Mouse (Mus musculus) T-cell, adult 2 months (primary cell): ENCODE results near the gene Nit2.

Experiments used
- DNase-seq: peaks from one replicate; pipeline ENCODE4 v3.0.0; 2022; ENCODE audit warnings: low spot score

The Nit2 gene

DNA sequence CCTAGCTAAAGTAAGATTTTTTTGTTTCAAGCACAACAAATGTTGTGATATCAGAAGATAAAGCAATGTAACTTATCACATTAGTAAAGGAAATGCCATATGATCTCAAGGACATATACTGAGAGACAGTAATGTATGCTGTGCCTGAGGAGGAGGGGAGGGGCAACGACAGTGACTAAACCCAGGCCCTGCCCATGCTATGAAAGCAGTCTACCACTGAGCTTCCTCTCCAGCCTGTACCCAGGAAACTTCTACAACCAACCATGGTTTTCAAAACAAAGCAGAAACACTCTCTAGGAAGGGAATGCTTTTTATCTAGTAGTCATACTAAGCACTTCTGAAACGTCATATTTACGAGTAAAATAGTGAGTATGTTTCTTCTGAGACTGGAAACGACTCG is 4.3 kb downstream of the Nit2 start:
- DNase-seq, result no peak

DNA sequence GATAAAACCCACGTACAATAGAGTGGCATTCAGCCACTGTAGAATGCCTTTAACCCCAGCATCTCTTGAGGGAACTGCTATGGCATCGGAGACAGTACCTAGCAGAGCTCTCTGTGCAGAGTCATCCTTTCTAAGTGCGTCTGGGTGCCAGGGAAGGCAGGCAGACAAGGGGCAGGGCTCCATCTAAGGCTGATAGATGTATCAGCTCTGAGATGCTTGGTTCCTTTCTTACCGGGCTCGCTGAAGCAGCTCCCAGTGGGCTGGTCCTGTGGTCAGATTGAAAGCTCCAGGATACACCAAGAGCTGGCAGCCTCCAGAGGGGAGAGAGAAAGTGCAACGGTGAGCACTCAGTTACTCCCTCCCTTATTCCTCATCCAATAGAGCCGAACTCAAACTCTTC is 7.3 kb downstream of the Nit2 start:
- no peak for DNase-seq

DNA sequence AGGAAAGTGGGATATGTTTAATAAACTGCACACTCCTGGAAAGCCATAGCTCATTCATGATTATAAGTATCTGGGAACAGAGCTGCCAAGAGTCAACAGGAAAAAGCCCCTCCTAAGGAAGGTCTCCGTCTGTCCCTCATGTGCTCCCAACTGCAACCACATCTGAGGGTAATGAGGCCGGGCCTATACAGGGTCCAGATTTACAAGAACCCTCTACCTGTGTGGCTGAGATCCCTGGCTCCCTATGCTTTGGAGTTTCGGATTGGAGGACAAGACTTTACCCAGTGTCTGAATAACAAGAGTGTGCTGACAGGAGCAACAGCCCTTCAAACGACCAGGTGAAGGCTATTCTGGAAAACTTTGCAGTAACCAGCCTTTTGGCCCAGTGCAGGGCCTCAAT is 9.4 kb downstream of the Nit2 start:
- DNase-seq, result no peak

DNA sequence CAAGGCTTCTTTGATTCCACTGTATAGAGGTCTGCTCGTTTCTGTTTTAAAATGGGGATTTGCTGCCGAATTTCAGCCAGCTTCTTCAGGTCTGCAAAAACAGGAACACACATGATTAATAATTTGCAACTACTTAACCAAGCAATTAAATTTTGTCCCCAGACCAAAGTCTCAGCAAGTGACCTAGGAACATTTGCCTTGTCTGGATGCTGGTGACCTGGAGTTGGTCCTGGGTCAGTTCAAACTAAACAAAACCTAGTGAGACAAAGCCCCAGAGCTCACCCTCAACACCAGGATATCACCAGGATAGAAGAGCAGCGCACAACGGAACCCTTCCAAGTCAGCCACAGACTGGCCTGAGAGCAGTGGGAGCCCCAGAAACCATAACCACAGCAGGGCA is 10.1 kb downstream of the Nit2 start:
- no peak for DNase-seq

DNA sequence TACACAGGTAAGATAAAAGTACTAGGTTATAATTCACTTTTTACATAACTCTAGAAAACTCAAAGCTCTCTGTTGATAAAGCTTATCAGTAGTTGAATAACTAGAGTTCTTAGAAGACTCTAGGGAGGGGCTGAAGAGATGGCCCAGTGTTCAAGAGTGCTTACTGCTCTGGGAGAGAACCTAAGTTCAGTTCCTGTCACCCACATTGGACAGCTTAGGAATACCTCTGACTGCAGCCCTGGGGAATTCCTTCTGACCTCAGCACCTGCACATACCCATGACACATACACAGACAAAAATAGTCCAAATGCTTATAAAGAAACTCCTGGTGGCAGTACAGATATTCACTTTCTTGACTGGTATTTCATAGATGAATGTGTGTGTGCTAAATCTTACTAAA is 11.2 kb downstream of the Nit2 start:
- DNase-seq, result no peak

DNA sequence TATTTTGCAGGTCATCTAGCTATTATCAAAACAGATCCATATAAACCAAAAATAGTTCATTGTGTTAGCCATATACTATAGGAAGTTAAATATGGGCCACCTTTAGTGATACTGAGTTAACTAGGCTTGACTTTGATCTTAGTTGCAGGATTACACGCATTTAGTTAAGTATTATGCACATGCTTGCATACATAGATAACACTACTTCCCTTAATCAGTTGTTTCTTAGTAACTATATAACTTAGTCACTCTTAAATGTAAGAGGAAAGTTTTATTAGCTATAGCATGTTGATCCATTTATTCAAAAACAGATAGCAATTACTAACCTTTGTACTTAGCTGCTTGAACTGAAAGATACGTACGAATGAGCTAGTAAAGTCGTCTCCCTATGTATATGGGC is 15.7 kb downstream of the Nit2 start:
- no peak for DNase-seq

DNA sequence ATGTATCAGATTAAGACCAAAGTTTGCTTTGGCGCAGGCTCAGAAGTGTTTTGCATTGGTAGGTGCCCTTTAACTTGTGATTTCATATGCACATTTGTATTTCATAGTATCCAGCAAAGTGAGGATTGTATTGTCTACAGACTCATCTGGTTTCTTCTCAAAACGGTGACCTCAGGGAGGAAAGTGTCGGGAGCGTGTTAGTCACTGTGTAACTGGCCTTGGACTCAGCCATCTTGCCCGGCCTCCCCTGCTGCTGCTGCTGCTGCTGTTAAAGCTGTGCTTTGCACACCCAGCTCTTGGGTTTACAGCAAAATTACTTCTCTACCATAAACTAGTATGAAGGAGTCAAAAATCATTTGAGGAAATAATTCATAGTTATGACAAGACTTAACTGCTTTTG is 22.4 kb downstream of the Nit2 start:
- DNase-seq, result no peak

DNA sequence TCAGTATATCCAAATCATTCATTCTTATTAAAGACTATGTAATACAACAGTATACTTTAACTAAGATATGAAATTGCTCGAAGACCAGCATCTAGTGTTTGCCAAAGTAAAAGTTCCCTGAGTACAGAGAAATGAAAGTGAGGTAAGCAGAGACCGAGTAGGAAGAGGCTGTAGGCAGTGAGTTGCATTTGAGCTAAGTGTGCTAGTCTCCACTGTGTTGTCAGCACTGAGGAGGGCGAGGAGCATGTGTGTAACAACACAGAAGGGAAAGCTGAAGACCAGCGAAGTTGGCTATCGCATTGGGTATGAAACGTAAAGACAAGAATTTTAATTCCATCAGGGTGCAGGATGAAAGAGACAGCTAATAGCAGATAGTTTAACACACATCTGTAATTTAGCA is 33.5 kb downstream of the Nit2 start:
- DNase-seq, result no peak

DNA sequence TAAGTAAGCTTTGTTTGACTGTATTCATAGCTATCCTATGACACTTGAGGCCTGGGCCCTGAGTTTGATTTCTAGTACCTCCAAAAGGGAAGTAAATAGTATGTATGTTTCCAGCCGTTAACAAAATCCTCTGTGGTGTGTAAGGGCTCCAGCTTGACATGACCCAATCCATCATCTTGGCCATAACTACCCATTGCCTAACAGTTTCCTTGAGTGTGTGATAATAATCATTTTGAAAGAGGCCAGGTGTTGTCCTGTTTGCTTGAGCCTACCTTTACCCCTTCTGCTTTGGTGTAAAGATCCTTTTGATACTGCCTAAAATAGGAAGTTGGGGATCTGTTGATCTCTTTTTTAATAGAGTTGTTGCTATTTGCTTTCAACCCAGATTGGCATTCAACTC is 34.8 kb downstream of the Nit2 start:
- no peak for DNase-seq

DNA sequence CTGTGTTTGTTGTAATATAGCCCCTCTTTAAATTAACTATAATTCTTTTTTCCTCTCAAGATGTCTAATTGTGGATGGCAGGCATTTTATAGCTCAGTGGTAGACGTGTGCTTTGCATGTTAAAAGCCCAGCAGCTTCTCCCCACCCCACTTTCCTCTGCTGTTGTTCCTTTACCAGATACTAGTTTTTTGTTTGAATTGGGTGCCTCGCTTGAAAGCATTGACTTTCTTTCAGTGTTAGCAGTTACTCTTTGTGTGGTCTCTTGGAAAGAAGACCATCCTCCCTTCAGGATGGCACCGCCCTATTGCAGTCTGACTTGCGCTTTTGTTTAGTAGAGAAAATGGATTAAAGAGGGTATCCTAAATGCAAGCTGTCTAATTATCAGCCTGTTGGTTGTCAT is 35.6 kb downstream of the Nit2 start:
- no peak for DNase-seq

DNA sequence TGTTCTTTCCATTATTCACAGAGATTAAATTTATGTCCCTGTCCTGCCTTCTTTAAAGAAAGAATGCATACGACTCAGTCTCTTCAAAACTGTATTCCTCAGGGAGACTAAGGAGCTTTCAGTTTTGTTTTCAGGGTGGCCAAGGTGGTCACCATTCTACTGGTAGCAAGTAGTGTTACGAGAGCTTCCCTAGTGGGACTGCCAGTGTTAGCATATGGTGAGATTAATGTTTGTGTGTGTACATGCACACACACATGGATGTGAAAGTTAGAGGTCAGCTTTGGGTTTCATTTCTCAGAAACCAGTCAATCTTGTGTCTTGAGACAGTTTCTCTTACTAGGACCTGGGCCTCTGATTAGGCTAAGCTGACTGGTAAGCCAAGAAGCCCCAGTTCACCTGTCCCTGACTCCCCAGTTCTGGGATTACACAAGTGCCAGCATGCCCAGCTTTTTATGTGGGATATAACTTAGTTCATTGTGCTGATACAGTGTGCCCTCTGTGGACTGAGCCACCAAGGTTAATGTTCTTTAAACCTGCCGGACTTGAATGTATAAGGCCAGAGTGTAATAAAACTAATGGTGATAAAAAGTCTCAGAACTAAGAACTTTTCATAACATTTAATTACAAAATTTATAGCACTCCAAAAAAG is 36.3 kb downstream of the Nit2 start:
- no peak for DNase-seq

DNA sequence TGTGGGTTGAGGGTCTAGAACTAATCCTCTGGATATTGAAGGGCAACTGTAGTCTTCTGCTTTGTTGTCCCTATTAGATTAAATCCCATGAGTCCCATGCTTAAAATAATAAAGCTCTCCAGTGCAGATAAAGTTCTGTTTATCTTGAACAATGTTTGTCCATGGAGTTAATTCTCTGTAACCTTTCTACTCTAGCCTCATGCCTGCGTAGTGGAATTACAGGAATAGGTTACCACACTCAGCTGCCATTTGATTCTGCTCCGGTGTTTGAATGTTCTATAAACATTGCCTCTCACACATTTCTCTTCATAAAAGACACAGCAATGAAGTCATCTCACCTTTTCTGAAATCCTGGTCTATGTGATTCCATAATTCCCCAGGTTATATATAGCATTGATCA is 39.3 kb downstream of the Nit2 start:
- no peak for DNase-seq

DNA sequence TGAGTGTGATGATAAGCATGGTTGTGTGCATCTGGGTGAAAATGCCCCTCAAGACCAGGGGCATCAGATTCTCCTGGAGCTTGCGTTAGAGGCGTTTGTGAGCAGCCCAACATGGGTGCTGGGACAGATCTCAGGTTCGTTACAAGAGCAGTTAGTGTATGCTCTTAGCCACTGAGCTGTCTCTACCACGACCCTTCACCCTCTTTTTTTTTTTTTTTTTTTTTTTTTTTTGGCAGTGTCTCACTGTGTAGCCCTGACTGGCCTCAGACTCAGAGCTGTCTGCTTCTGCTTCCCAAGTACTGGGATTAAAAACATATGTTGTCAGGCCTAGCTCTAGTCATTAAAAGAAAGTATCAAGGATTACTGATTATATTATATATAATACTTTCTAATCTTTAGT is 40.9 kb downstream of the Nit2 start:
- no peak for DNase-seq

DNA sequence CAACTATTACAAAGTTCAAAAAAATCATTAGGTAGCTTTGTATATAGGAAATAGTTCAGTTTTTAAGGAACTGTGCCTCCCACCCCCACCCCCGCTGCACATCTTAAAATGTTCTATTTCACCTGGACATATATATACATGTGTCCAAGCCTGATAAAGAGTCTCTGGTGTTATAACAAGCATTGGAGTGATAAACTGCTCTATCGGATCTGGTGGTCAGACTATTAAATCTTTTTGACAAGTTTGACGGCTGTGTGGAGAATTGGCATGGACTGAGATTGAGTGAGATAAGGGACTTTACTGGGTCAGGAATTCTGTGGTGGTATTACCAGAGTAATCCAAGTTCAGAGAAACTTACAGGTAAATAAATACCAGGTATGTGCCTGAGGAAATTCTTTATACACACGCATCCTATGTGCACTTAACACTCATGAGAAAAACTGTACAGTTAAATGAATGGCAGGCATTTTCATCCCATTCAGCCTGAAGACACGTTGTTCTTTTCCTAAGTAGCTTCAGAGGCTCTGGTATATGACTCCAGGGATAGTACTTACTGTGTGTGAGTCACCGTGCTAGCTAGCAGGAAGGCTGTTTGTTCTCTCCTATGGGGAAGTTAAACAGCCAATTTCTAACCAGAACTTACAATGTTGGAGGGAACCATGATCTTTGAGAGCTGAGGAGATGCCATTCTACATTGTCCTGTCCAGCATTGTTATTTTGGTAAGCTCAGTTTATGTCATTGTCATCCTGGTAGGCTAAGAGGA is 44.3 kb downstream of the Nit2 start:
- no peak for DNase-seq

DNA sequence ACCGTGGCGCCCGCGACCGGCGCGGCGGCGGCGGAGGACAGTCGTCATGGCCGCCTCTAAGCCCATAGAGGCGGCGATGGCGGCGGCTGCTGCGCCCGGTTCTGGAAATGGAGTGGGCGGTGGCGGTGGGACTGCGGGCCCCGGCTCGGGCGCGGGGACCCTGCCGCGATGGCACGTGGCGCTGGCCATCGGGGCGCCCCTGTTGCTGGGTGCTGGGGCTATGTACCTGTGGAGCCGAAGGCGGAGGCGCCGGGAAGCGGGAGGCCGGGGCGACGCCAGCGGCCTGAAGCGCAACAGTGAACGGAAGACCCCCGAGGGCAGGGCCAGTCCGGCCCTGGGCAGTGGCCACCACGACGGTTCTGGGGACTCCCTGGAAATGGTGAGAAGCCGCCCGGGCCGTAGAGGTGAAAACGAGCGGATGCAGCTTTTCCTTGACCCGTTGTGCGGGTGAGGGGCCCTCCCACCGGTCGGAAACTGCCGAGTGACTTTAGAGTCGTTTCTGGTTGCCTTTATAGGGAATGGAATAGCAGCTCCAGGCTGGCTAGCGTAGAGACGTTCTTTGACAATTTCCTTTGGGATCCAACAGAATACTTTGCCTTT is 45.2 kb downstream of the Nit2 start:
- no peak for DNase-seq

DNA sequence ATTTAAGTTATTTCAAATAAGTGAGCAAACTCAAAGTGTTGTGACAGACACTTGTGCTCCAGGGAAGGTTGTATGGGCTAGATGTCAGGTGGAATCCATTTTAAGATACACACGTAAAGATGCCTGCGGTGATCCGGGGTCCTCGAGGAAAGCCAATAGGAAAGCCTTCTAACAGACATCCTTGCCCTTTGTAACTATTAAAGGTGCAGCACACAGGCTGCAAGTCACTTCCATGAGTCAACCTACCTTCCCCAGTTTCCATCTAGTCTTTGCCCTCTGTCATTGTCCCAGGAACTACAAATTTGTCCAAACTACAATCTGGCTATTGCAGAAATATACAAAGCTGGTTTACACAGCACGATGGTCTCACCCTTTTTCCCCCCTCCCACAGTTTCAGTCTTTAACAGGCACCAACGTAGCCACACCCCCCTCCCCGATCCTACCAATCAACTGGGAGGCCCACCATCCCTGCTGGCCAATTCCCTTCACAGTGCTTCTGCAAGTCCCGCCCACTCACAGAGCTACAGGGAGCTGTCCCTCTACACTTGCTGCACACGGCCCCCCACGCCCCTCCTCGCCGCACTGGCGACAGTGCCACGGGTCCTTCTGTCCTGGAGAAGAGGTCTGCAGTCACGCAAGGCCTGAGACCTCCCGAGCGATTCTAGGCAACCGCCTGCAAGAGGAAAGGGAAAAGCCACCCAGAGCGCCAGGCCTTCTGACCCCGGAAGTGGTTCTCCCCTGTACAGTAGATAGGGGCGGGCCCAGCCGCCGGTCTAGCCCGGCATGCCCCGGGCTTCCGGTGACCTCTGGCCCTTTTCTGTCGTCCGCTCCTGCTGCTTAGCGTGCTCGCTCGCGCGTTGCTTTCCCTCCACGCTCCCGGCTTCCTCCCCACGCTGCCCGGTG is 46.0 kb downstream of the Nit2 start, which contains the start of gene Tomm70a:
Gene Tomm70a, plus strand, starts transcription at position 791 of the 903 bp plus-strand sequence.
- peak; percentile 89 for DNase-seq

DNA sequence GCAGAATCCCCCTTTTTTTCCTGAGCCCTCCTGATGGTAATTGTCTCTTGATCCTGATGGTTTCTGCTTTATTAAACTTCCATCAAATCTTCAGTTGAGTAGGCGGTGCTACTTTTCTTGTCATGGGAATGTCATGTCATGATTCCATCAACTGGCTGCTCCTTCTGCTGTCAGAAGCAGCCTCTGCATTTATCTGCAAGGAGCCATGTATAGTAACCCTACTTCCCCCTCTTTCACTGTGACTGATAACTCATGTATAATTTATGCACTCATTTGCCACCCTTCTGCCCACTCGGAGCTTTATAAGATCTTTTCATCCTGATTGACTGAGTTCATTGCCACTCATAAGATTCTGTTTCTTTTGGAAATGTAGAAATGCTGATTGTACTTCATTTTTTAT is 49.6 kb downstream of the Nit2 start:
- no peak for DNase-seq

DNA sequence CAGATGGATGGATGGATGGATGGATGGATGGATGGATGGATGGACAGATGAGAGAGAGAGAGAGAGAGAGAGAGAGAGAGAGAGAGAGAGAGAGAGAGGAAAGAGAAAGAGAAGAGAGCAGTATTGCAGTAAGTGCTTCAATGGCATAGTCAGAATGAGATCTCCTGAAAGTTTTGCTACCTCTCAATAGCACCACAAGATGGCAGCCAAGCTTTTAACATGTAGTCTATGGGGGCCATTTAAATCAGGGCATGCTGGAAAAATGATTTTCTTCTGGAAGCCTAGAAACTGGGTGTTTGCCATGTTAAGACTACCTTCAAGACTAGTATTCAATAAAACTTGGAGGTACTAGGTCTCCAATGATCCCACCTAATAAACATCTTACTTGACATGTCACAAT is 51.1 kb downstream of the Nit2 start:
- no peak for DNase-seq
